Mouse (Mus musculus) adrenal gland, adult 2 months (tissue): ENCODE data around the gene Matn4. TPM values are rescaled to one million over a fixed set of nuclear protein-coding genes. Genes with fewer than 3 reads are reported as not detected.
A peak's percentile ranks its signal among the peaks of the same experiment; 100 is the strongest.

Experiments used
- DNase-seq: peaks from one replicate; pipeline ENCODE4 v3.0.0; 2021
- long read RNA-seq: library from polyadenylated mRNA; stranded (forward); transcript quantifications from one replicate; pipeline ENCODE4 v2.0.0, GENCODE M21; 2021
- polyA plus RNA-seq: library from polyadenylated mRNA; depleted of rRNA; stranded (reverse); fragments of >200 nt; gene quantifications from 2 replicates; pipeline ENCODE4 v1.2.3, GENCODE M21; 2012; rRNA removed
- total RNA-seq, 2 experiments: library from RNA; stranded (reverse); gene quantifications; 2 replicates each; pipeline ENCODE4 v1.2.3; 2021

Gene Matn4
- total RNA-seq = 1 to 10 TPM in 1 of 2 experiments, under 1 TPM in 1; 0.17 to 1.8 TPM
- polyA plus RNA-seq = 1.0 TPM in 2 replicates
- long read RNA-seq, partial matches to known transcripts = 0 of 1 reads
- long read RNA-seq, other reads (novel, unspliced or antisense) = 0 of 1 reads

GRCm38 (mm10) chr2:164405060-164405459 lies at the start of gene Matn4:
Matn4 (minus strand) TSS chr2:164405160.
- no peak for DNase-seq

GRCm38 (mm10) chr2:164453887-164454500 lies 49.0 kb upstream of the Matn4 start:
- no peak for DNase-seq

GRCm38 (mm10) chr2:164453047-164453757 lies 48.2 kb upstream of the Matn4 start:
- no peak for DNase-seq

- no peak for DNase-seq
These were observed 47.2 kb upstream of the Matn4 start for GRCm38 (mm10) chr2:164452000-164452676.

- no peak for DNase-seq
These were observed 44.5 kb upstream of the Matn4 start for GRCm38 (mm10) chr2:164449341-164450042.

GRCm38 (mm10) chr2:164448921-164449320 lies 44.0 kb upstream of the Matn4 start:
- DNase-seq = no peak

- DNase-seq = no peak
These were observed 43.2 kb upstream of the Matn4 start for GRCm38 (mm10) chr2:164448140-164448539.

GRCm38 (mm10) chr2:164446086-164446469 lies 41.1 kb upstream of the Matn4 start:
- DNase-seq = no peak

GRCm38 (mm10) chr2:164445399-164446085 lies 40.6 kb upstream of the Matn4 start:
- no peak for DNase-seq

- DNase-seq = no peak
These were observed 39.7 kb upstream of the Matn4 start for GRCm38 (mm10) chr2:164444701-164445100.

- DNase-seq = no peak
These were observed 38.6 kb upstream of the Matn4 start, which contains the start of gene Sdc4 for GRCm38 (mm10) chr2:164443460-164444000. Sdc4 (minus strand) TSS chr2:164443887.

- peak; percentile 96 for DNase-seq
These were observed 38.1 kb upstream of the Matn4 start for GRCm38 (mm10) chr2:164443051-164443437.

GRCm38 (mm10) chr2:164442315-164443050 lies 37.5 kb upstream of the Matn4 start:
- peak; percentile 83 for DNase-seq

- no peak for DNase-seq
These were observed 36.8 kb upstream of the Matn4 start for GRCm38 (mm10) chr2:164441731-164442130.

GRCm38 (mm10) chr2:164441155-164441554 lies 36.2 kb upstream of the Matn4 start:
- DNase-seq = no peak

GRCm38 (mm10) chr2:164440314-164440713 lies 35.4 kb upstream of the Matn4 start:
- no peak for DNase-seq

GRCm38 (mm10) chr2:164439001-164439421 lies 34.1 kb upstream of the Matn4 start:
- DNase-seq = peak; percentile 61

- DNase-seq = no peak
These were observed 33.3 kb upstream of the Matn4 start for GRCm38 (mm10) chr2:164438257-164438656.

GRCm38 (mm10) chr2:164437710-164438109 lies 32.8 kb upstream of the Matn4 start:
- no peak for DNase-seq

- peak; percentile 57 for DNase-seq
These were observed 32.0 kb upstream of the Matn4 start for GRCm38 (mm10) chr2:164436961-164437360.
